Mouse (Mus musculus): Measurements from ENCODE around the gene Dhx32.
"Not testable (repeated sequence)": the region's sequence is repeated elsewhere in the genome, so short reads cannot be mapped to it uniquely, and the experiment has no call there.

Dhx32 gene

DNA sequence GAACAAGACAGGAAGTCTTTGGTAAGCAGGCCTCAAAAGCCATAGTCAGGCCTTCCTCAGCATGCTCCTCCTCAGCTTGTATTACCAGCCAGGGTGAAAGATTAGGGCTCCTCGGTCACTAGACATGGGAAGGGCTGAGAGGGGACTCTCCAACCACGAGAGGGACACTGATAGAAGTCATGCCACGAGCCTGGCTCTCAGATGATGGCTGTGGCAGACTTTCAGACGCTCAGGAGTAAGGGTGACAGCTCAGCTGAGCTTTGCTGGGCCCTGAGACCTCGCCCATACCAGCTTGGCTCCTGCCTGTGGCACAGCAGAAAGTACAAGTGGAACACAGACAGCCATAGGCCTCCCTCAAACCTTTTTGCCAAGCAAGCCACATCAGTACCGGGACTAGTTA, 55.5 kb downstream of the Dhx32 start:
- no peak for DNase-seq (ENCODE audit: low spot score in 2 of 2)

GRCm38 (mm10) chr7:133725571-133725970, 57.0 kb downstream of the Dhx32 start:
- no peak for DNase-seq (ENCODE audit: low spot score in 2 of 2)

GRCm38 (mm10) chr7:133724844-133725243, 57.7 kb downstream of the Dhx32 start:
- DNase-seq (ENCODE audit: low spot score in 2 of 2) = peak in 1 of 2 experiments; percentile 38

DNA sequence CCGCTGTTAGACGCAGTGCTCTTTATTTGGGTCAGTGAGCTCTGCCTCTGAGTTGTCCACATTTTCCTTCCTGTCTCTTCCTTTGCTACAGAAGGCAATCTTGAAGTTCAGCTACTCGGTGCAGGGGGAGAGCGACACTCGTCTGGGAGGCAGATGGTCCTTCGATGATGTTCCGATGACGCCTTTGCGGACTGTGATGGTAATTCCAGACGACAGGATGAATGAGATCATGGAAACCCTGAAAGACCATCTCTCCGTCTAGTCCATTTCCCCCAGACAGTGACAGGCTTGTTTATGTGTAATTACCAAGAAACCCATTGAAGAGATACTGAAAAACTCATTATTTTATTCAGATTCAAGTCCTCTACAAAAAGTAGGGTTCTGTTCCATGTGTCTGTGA, 61.9 kb downstream of the Dhx32 start:
- DNase-seq (ENCODE audit: low spot score in 2 of 2) = no peak

- DNase-seq (ENCODE audit: low spot score in 2 of 2) = no peak
Observed at GRCm38 (mm10) chr7:133718580-133718979, 63.9 kb downstream of the Dhx32 start.

- DNase-seq (ENCODE audit: low spot score in 2 of 2) = no peak
Observed at GRCm38 (mm10) chr7:133715387-133715786, 67.1 kb downstream of the Dhx32 start.

DNA sequence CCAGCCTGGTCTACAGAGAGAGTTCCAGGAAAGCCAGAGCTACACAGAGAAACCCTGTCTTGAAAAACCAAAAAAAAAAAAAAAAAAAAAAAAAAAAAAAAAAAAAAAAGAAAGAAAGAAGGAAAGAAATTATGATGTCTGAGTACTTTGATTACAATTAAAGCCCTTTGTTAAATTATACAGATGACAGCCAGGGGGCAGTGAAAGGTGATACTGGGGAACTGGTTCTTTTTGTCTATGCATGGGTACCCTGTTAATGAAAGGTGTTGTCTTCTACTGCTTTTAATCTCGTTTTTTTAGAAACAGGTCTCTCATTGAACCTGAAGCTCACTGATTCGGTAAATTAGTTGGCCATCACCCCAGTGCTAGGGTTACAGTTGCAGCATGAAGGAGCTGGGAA, 75.2 kb downstream of the Dhx32 start:
- DNase-seq (ENCODE audit: low spot score in 2 of 2) = no peak

DNA sequence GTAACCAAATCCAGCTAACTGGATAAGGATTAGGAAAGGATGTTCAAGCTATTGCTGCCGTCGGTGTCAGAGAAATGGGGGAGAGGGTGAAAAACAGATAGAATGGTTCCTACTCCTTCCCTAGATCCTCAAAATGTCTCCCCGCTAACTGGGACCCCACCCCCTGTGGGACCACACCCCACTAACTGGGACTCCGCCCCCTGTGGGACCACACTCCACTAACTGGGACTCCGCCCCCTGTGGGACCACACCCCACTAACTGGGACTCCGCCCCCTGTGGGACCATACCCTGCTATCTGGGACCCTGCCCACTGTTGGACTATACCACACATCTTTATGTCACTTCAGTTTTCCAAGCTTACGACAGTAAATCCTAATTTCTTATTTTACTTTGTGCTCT, 78.6 kb downstream of the Dhx32 start:
- DNase-seq (ENCODE audit: low spot score in 2 of 2) = no peak

DNA sequence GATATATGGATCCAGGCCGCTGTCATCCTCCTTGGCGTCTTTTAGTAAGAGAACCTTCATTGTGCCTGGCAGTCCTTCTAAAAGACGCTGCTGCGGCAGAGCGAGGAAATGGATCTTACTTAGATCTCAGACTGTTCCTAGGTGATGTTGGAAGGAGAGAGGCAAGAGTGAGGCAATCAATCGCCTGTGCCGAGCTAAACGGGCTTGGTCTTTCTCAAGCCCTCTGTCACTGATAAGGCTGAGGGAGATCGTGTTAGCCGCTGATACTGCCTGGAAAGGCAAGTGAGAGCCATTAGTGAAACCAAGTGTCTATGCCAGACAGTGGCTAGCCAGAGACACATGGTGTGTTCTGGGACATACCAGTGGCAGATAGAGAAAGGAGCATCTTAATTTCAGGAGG, 80.2 kb downstream of the Dhx32 start:
- no peak for DNase-seq (ENCODE audit: low spot score in 2 of 2)

DNA sequence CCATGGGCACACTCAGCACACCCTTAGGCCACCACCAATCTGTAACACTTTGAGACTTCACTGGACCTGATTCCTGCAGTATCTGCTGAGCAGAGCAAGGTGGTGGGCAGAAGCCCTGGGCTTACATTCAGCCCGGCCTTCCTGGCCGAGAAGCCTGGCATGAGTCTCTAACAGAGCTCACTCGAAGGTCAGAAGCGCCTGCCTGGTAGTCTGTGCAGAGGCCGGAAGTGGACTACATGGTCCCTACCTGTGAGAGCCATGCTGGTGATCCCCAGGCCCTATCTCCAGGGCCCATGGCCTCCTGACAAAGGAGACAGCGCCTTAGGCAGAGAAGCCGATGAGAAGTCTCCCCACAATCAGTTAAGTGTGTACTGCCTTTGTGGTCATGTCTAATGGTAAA, 81.2 kb downstream of the Dhx32 start:
- DNase-seq (ENCODE audit: low spot score in 2 of 2) = no peak

- DNase-seq (ENCODE audit: low spot score in 2 of 2) = no peak
Observed at GRCm38 (mm10) chr7:133699885-133700284, 82.6 kb downstream of the Dhx32 start.

DNA sequence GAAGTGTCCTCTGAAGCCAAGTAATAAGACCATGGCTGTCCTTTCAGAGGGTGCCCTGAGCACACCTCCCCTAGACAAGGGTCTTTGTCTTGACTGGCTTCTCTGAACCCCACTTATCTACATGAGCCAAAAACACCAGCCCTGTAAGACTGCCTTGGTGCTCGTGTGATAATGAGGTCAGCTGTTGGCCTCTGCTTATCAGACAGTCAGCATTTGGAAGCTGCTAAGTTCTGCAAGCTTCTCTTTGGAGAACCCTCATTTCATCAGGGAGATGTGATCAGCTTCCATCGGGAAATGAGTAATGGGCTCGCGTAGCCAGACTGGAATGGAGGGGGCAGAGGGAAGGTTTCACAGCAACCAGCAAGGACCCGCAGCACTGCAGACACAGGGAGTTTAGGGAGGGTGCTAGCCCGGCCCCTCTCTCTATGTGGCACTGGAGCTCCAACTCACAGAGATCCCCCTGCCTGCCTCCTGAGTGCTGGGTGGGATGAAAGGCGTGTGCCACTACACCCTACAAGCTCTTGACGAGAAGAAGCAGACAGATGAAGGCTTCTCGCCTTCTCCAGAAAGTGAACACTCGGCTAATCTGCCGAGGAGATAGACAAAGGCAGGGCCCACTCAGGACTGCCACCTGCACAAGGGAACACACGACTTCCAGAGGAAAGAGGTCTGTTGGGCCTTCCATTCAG, 84.4 kb downstream of the Dhx32 start:
- DNase-seq (ENCODE audit: low spot score in 2 of 2) = no peak

- not testable (repeated sequence) for DNase-seq (ENCODE audit: low spot score in 2 of 2)
Observed at GRCm38 (mm10) chr7:133685644-133686043, 96.9 kb downstream of the Dhx32 start.

DNA sequence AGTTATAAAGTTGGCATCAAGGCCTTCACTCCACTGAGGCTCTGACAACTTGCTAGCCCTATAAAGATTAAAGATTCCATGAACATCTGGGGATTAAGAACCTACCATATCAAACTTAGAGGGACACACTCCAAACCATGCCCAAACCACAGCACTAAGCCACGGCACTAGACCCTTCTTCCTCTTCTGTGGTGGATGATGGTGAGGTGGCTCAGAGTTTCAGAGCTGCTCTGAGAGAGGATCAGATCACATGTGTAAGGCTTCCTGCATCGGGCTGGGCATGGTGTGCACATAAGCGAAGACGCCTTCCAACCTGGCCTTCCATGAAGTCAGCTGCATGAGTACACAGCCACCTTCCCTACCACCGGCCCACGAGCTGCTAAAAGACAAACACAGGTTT, 97.8 kb downstream of the Dhx32 start:
- DNase-seq (ENCODE audit: low spot score in 2 of 2) = no peak

- DNase-seq (ENCODE audit: low spot score in 2 of 2) = no peak
Observed at GRCm38 (mm10) chr7:133684110-133684509, 98.4 kb downstream of the Dhx32 start.

DNA sequence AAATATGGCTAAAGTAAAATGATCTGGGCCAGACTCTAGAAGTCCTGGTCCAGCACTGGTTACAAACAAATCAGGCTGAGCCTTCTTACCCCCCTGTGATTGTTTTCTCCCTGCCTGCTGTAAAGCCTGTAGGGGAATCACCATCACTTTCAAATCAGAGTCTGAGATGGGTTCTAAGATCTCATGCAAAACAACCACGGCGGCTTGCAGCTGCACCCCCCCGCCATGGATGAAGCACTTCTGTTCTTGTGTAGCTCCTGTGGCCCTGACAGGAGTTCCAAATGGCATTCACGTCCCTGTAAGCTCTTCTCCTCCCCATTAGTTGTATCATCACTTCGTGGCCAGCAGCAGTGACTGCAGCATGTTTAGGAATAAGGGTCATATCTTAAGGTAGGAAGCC, 98.9 kb downstream of the Dhx32 start:
- no peak for DNase-seq (ENCODE audit: low spot score in 2 of 2)

GRCm38 (mm10) chr7:133679961-133680360, 102.6 kb downstream of the Dhx32 start, which contains the start of gene Mmp21:
Mmp21 (minus strand) TSS chr7:133680061.
- DNase-seq (ENCODE audit: low spot score in 2 of 2) = no peak

DNA sequence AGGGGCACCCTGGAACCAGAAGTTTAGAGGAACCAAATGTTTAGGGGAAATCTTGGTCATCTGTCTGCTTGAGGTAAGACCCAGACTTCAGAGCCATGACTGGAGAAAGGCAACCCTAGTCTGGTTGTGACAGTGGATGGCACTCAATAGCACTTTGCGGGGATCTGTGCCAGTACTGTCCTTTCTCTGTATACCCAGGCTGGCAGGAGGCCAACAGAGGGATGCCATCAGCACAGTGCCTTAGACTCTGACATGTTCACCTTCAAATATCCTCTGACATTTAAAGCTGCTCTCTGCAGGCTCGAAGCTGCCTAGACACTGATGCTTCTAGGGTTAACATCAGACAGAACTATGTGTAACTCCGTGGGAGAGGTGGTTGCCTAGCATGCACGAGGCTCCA, 103.1 kb downstream of the Dhx32 start:
- no peak for DNase-seq (ENCODE audit: low spot score in 2 of 2)

- DNase-seq (ENCODE audit: low spot score in 2 of 2) = no peak
Observed at GRCm38 (mm10) chr7:133678716-133679115, 103.8 kb downstream of the Dhx32 start.

GRCm38 (mm10) chr7:133676002-133676401, 106.5 kb downstream of the Dhx32 start:
- no peak for DNase-seq (ENCODE audit: low spot score in 2 of 2)

All from right cerebral cortex, adult 2 months (tissue).